Mouse (Mus musculus) cortical plate, adult 2 months (tissue): ENCODE results near the gene Pnn.

Experiments used
- CTCF ChIP-seq: fragments of 200-500 bp; IDR thresholded peaks from 2 replicates; pipeline ENCODE4 v1.5.1; 2011; ENCODE audit warnings: mild to moderate bottlenecking, control low read depth, low read length; ENCODE audit not compliant: insufficient read depth; ENCODE audit errors: extremely low read depth
- POLR2A ChIP-seq: fragments of 200-500 bp; IDR thresholded peaks from 2 replicates; pipeline ENCODE4 v1.6.1; 2011; ENCODE audit warnings: mild to moderate bottlenecking, low read length, control low read depth; ENCODE audit not compliant: insufficient read depth; ENCODE audit errors: extremely low read depth

- TF ChIP-seq POLR2A (no peak), CTCF (no peak)
Observed at GRCm38 (mm10) chr12:59064837-59065236, 1.8 kb upstream of the Pnn start.
